Mouse (Mus musculus): ENCODE results near the gene Galntl6.

The Galntl6 gene

DNA sequence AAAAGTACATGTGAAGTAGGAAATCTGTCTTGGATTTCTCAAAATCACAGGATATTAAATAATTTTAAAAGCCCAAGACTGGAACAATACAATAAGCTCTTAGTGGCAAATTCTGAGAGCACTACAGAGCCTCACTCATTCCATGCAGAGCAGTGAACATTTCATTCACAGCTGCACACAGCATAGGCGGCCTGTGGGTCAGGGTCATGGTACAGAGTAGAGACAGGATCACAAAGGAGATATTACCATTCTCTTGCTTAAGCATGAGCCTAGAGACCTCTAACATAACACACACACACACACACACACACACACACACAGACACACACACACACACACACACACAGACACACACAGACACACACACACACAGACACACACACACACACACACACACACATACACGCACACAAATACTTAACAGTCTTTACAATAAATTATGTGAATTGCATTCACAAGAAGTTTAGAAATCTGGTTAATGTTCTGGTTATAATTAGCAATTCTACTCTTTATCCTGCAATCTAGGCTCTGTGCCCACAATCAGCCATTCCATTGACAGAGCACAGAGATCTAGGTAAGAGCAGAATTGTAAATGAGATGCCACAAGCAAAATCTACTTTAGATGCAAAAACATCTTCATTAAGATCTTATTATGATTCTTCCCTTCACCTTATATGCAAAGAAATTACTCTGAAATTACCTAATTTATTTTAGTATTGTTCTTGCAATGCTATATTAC lies 653.7 kb downstream of the Galntl6 start:
- no peak for DNase-seq (ENCODE audit: low read depth, low spot score)

DNA sequence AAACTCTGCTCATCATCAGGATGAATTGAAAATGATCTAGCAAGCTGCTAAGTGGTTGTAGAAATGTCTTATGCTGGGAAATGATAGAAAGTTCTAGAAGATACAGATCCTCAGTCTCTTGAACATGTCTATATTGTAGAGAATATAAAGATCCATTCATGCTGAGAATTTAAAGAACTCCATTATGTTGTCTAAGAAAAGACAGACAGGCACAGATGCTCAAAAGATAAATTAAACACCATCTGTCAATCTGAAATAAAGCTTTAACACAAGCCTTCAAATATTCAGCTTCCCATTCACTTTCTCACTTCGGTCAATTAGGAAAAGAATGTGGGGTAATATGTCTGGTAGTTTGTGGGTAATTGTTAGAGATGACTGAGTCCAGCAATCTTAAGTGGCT lies 658.8 kb downstream of the Galntl6 start:
- DNase-seq (ENCODE audit: low read depth, low spot score): no peak

DNA sequence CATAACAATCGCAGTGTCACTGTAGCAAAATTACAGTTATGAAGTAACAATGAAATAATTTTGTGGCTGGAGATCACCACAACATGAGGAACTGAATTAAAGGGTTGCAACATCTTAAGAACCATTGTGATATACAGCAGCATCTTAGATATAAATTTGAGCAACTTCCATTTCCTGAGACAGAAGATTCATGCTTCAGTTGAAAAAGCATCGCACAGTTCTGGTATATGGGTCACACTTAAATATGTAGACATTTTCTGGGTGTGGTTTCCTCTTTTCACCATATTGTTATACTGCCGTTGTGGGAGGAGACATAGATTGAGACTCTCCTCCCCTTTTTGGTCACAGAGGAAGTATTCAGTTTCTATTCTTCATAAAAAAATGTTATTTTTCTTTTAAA lies 667.6 kb downstream of the Galntl6 start:
- no peak for DNase-seq (ENCODE audit: low read depth, low spot score)

DNA sequence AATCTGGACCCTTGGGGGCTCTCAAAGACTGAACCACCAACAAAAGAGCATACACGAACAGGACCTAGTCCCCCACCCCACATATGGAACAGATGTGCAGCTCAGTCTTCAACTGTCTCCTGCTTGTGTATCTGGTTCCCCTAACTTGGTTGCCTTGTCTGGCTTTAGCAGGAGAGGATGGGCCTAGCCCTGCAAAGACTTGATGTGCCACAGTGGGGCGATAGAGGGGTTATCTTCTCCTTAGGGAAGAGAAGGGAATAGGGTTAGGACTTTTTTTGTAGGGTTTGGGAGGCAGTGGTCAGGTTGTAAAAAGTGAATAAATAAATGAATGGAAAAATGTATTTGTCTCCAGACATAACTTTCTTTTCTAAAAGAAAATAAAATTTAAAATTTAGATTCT lies 678.2 kb downstream of the Galntl6 start:
- peak; percentile 35 for DNase-seq (ENCODE audit: low read depth, low spot score)

DNA sequence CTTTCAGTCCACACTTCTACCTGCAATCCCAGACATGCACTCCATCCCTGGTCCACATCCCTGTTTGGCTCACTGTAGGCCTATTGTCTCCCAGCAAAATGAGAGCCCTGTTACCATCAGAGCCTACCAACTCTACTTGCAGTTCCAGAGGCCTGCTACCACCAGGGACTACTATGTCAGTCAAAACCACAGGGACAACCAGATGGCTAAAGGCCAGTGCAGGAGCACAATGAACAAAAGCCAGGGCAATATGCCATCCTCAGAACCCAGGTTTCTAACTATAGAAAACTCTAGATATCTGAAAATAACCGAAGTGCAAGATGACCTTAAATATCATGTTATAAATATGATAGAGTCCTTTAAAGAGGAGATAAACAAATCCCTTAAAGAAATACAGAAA lies 683.7 kb downstream of the Galntl6 start:
- DNase-seq (ENCODE audit: low read depth, low spot score): no peak

DNA sequence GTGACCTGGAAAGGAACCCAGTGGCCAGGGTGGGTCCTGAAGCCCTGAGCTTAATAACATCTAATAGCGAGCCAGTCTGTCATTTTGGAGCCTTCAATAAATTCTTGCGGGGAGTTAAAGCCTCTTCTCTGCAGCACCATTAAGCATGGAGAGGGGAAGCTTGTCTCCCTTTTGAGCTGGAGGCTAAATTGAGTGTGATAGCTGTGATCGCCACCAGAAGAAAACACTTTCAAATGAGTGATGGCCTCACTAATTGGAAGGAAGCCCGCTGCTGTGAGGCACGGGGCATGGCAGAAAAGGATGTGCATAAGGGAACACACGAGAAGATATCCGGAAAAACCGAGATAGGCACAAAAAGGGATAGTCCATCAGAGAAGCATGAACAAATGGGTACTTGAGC lies 694.6 kb downstream of the Galntl6 start:
- DNase-seq (ENCODE audit: low read depth, low spot score): no peak

DNA sequence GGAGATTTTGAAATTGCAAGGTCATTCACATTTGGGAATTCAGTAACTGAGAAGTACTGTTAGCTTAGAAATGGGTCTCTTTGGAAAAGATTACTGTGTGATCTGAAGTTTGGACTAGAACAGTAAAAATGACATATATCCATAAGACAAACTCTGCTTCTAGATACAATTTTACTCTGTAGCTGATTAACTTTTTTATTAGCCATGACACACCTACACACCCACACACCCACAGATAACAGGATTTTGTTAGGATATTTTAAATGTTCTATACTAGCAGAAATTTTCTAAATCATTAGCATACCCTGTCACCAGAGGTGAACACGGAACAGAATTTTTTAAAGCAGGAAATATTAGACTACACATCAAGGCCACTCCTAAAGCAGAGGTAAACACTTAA lies 722.7 kb downstream of the Galntl6 start:
- no peak for DNase-seq (ENCODE audit: low read depth, low spot score)

DNA sequence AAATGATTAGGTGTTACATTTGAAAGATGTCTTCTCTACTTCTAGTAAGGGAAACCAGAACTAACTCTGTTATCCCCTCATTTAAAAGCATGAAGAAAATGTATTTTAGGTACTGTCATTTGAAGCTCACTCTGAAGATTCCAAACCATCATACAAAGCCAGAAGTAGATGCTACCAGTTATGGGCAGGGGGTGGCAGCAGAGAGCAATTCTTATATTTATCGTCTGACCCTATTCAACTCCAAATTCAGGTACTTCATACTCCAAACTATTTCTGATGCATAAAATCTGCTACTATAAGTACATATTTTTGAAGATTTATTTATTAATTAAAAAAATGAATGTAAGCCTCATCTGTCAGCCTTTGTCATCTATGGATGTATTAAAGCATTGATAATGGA lies 765.5 kb downstream of the Galntl6 start:
- peak; percentile 16 for DNase-seq (ENCODE audit: low read depth, low spot score)

DNA sequence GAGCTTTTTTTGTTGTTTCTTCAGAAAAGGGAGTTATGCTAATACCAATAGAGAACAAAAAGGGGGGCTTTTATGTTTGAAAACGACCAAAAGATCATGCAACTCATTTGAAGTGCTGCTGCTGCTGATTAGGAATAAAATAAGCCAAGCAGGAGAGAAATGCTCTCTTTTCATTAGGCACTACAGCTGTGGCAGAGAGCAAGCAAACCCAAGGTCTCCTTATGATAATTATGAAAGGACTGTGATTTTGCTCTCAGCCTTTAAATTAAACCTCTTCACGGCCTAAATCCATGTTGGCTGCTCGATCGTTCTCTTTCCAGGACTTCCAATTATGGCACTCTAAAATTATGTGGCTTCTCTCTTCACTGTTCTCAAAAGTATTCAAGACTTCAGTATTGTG lies 825.7 kb downstream of the Galntl6 start:
- DNase-seq (ENCODE audit: low read depth, low spot score): no peak

DNA sequence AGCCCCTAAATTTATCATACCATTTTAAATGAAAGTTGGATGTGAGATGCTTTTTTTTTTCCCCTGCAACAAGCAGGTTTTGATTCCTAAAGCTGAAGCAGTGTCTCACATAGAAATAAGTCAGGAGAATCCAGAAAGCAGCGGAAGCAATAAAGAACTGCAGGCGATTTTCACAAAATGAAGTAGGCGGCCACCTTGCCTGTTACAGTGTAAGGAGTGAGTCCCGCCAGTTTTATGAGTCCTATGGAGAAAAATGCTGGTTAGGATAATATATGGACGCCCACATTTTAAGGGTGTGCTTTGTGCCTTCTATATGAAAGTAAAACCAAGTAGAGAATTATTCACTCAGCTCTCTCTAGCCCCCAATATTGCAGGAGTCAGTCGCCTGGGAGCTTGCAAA lies 827.5 kb downstream of the Galntl6 start:
- no peak for DNase-seq (ENCODE audit: low read depth, low spot score)

DNA sequence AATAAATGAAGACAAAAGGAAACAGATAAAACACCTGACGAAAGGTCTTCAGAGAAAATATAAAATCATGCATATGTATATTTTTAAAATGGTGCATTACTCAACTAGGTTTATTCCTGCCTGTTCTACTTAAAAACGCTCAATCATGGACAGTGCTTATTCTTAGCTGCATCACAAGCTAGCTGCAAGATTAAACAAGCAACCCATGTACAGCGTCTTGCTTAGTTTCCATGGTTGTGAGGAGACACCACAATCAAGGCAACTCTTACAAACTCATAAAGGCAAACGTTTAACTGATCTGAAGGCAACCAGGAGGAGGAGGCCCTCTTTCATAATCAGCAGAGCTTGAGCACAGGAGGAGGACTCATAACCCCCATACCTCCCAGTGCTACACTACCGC lies 830.7 kb downstream of the Galntl6 start:
- DNase-seq (ENCODE audit: low read depth, low spot score): no peak

DNA sequence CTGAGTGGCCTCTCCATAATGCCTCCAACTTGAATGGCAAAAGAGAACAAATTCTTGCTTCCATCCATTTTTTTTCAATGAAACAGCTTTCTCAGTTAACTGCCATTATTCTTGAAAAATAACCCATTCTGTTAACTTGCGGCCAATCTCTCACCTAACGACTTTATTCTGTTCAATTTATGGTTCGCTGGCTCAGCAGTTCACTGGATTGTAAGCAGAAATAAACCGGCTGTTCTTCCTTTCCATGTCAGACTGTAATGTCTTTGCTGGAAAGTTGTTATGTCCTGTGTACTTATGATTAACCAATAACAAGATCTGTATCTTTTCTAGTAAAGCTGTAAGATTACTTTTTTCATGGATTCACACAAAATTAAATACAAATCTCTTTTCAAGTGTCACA lies 837.8 kb downstream of the Galntl6 start:
- DNase-seq (ENCODE audit: low read depth, low spot score): no peak

DNA sequence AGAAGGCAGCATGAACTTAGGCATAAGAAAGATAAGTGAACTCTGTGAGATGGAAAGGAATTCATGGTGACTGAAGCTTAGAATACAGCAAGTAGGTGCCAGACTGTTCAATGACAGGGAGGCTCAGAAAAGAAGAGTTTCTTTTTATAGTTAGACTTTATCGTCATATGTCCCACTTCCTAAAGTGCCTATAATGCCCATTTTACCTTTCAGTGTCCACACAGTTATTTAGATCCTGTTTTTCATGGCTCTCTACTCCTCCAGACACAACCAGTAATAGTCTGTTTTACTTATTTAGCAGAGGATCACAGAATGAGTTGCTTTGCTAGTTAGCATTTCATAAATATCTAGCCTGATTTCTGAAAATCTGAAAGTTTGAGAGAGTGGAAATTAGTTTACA lies 838.7 kb downstream of the Galntl6 start:
- no peak for DNase-seq (ENCODE audit: low read depth, low spot score)

DNA sequence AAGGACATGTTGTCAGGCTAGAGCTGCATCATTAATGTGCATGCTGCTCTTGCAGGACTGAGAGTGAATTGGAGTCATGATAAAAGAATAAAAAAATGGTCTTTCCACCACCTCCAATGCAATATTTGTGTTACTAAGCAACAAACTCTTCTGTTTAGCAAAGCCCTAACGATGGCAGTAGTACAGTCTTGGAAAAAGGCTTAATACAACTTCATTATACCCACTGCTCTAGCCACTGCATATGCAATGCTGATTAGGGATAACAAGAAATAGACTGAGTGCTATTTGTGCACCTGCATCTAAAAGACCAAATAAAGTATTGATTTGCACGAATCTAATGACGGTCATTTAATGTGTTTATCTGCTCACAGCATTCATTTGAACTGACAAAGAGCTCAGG lies 880.2 kb downstream of the Galntl6 start:
- DNase-seq (ENCODE audit: low read depth, low spot score): no peak

DNA sequence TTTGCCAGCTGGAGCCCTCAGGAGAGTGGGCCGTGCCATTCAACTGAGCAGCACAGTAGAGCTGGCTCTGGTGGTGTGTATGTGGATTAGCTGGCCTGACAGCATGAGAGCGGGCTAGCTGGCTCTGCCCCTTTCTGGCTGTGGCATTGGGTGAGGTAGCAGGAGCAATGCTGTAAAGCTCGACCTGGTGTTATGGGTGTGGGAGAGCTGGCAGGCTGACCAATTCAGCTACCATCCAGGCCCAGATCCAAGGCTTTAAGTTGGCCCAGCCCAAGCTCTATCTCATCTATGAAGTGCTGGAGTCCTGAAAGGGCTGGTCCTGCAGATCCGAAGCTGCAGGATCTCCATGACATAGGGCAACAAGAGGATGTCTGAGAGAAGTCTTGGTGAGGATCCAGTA lies 886.9 kb downstream of the Galntl6 start:
- DNase-seq (ENCODE audit: low read depth, low spot score): no peak

DNA sequence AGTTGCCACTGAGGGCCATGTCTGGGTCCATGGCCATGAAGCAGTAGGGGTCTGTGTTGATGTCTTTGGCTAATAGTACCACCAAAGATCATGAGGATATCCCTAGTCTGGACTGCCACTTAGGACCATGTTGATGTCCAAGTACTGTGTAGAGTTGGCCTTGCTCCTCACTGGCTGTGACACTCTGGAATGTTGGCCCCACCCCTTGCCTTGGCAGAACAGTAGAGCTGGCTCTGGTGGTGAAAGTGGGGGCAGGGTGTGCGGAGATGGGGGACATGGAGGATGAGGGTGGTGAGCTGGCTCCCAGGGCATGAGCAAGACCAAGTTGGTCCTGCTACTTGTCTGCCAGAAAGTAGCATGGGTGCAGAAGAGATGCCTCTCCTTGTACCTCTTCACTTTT lies 887.3 kb downstream of the Galntl6 start:
- no peak for DNase-seq (ENCODE audit: low read depth, low spot score)

DNA sequence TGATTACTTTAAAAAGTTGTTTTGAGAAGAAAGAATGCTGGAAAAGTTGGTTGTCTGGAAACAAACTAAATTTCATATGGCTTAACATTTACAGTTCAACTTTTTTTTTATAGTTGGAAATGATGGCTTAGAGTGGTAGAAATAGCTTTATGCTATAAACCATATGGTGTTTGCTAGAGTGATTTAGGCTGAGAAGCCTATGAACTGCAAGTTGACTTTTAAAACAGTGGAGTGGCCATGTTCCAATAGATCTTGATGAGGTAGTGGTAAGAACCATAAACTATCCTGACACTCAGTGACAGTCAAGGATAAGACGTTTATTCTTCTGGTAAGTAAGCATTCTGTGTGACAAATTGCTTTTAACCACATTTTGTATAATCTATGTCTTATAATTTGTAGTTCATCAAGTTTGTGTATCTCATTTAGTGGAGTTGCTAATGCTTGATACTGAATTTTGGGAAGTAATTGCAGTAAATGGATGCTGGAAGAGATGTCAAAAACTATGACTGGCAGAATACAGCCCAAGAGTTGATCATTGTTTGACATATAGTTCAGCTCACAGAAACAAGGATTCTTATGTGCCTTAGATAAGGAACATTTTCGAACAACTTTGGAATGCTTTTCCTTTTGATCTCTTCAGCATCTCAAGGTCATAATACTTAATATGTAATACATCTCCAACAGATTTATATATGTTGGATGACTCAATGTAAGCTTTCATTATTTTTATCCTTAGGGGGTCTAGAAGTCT lies 888.8 kb downstream of the Galntl6 start:
- no peak for DNase-seq (ENCODE audit: low read depth, low spot score)

DNA sequence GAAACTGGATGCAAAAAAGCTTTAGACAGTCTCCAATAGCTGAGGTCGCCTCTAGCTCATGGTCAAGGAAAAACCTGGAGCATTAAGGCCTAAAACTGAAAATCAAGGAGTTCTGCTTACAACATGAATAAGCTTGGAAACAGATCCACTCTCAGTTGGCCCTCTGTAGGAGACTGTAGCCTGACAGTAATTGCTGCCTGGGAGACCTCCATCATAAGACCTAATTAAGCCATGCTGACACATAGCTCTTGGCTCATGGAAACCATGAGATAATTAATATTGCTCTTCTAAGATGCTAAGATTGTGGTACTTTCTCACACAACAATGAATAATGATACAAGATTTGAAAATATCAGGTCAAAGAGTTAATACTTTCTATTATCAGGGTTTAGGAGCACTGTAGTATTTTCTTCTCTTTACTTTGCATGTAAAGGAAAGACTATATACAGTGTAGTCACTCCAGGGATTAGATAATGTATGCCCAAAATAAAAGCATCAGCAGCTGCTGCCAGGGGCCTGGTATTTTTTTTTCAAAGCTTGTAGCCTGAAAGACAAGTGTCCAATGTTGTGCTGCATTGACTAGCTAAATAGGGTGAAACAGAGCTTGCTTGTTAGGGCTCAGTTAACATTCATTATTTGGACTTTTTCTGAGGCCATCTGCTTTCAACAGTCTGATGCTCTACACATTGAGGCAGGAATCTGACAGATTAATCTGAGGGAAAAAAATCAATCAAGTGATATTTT lies 922.8 kb downstream of the Galntl6 start:
- no peak for DNase-seq (ENCODE audit: low read depth, low spot score)

DNA sequence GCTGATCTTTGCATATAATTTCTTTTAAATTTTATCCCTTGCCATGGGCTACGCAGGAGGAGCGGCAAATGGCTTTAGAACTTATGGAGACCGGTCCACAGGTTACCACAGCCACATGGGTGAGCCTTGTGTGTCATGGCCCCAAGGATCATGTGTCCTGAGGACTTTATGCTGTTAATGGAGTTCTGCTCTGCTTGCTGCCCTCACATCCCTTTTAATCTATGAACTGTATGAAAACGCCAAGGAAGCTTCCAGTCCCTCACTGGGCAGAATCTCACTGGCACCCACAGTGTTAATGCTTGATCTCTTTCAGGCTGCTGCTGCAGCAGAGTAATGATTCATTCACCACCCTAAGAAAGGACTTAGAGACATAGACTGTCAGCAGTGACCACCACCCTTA lies 935.1 kb downstream of the Galntl6 start:
- DNase-seq (ENCODE audit: low read depth, low spot score): no peak

DNA sequence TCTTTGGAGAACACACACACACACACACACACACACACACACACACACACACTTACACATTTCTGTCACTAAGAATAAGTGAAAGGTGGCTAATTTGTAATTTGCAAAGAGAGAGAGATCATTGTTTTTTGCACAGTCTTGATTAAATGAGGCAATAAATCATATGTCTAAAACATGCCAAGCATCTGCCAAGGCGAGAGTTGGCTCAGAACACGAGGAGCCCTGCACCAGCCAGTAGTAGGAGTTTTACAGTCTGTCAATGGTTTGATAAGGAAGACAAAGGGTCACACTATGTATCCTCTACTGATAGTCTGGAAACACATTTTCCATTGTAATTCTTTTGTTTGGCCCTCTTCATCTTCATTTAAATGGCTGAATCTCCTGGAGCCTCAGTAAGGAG lies 938.3 kb downstream of the Galntl6 start:
- no peak for DNase-seq (ENCODE audit: low read depth, low spot score)

DNA sequence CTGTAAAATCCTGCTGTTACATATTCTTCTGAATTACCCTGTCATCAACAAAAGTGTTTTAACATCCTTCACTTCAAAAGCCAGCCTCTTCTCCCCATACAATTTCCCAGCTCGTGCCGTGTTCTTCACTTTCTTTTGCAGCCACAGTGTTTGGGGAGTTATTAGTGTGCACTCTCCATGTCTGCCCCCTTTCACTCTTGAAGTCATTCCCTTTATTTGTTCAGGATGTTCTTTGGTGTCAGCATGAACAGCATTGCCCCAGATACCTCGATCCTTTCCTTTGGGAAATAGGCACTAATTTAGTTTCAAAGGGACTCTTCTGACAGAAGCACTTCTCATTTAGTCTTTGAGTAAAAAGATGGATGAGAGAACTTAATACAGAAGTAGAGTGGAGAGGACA lies 939.6 kb downstream of the Galntl6 start:
- no peak for DNase-seq (ENCODE audit: low read depth, low spot score)

DNA sequence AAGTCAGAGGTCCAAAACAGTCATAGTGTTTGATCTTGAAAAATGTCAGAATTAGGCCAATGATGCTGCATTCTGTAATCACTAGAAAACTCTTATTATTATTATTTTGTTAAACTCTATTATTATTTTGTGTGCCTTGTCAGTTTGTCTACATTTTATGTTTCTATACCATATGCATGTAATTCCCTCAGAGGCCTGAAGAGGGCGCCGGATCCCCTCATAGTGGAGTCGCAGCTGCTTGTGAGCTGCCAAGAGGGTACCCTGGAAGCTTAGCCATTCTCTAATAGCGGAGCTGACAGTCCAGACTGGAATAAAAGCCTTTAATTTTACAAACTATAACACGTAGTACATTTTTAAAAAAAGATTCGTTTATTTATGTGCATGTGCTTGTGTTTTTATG lies 945.8 kb downstream of the Galntl6 start:
- peak; percentile 64 for DNase-seq (ENCODE audit: low read depth, low spot score)

DNA sequence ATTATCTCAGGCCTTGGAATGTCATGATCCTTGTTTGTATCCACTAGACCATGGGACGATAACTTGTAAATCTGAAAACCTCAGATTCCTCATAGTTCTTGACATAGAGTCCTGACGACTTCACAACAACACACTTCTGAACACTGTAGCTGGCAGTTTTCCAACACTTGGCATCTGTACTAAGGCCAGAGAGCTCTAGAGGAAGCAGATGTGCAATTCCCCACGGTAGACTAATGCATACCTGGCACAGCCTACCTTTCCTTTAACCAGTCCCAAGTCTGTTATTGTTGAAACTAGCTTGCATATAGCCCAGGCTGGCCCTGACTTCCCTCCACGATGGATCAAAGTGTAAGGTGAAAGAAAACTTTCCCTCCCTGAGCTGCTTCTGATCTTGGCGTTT lies 946.9 kb downstream of the Galntl6 start:
- no peak for DNase-seq (ENCODE audit: low read depth, low spot score)
